Mouse (Mus musculus) G1E (cell line): ENCODE results near the gene Rbck1. TPM values are rescaled to one million over a fixed set of nuclear protein-coding genes. Genes with fewer than 3 reads are reported as not detected.

Source experiments
- ATAC-seq: 2 replicates; pipeline ENCODE4 v1.8.0; 2016; ENCODE audit warnings: mild to moderate bottlenecking; ENCODE audit not compliant: insufficient number of reproducible peaks, poor library complexity, low FRiP score, severe bottlenecking; ENCODE audit errors: extremely low read depth
- DNase-seq: peaks from one replicate; pipeline ENCODE4 v3.0.0; 2012; ENCODE audit warnings: low spot score
- H3K27me3 ChIP-seq: 2 replicates; pipeline ENCODE4 v1.6.1; 2012; ENCODE audit warnings: mild to moderate bottlenecking, low read length, inconsistent platforms; ENCODE audit not compliant: insufficient read depth
- H3K36me3 ChIP-seq: replicated peaks from 2 replicates; pipeline ENCODE3; 2012; ENCODE audit warnings: mild to moderate bottlenecking, inconsistent platforms
- H3K4me1 ChIP-seq: 2 replicates; pipeline ENCODE4 v1.6.1; 2012; ENCODE audit warnings: low read depth, low read length, inconsistent platforms, mixed read lengths; ENCODE audit not compliant: insufficient read depth
- H3K4me3 ChIP-seq: 2 replicates; pipeline ENCODE4 v1.5.1; 2012; ENCODE audit warnings: low read depth, mild to moderate bottlenecking, inconsistent platforms, low read length, moderate library complexity, mixed read lengths
- H3K9me3 ChIP-seq: replicated peaks from 2 replicates; pipeline ENCODE4 v1.6.1; 2012; ENCODE audit warnings: inconsistent platforms
- CTCF ChIP-seq: IDR thresholded peaks from 2 replicates; pipeline ENCODE4 v1.5.1; 2012; ENCODE audit warnings: low read depth, low read length, inconsistent platforms, mixed read lengths
- GATA1 ChIP-seq: IDR thresholded peaks from 2 replicates; pipeline ENCODE4 v1.6.1; 2012; ENCODE audit warnings: borderline replicate concordance, low read length, inconsistent platforms, mixed read lengths
- GATA2 ChIP-seq: IDR thresholded peaks from 2 replicates; pipeline ENCODE4 v1.6.1; 2012; ENCODE audit warnings: low read depth, low read length, inconsistent platforms, borderline replicate concordance
- POLR2AphosphoS5 ChIP-seq: IDR thresholded peaks from 2 replicates; pipeline ENCODE4 v1.6.1; 2012; ENCODE audit warnings: low read depth, low read length, inconsistent platforms; ENCODE audit not compliant: insufficient replicate concordance
- TAL1 ChIP-seq: conservative IDR thresholded peaks from 2 replicates; pipeline ENCODE4 v1.6.1; 2012; ENCODE audit warnings: low read depth, low read length, inconsistent platforms, mixed read lengths
- polyA plus RNA-seq: library from polyadenylated mRNA; stranded (reverse); fragments of >175 nt; gene quantifications from 2 replicates; pipeline ENCODE4 v1.2.3, GENCODE M21; 2012
- total RNA-seq, 2 experiments: library from RNA; stranded (forward) in 1 of 2; stranded (reverse) in 1 of 2; fragments of 200-1000 nt in 1 of 2; fragments of >200 nt in 1 of 2; fragmentation: Nextera tagmentation in 1 of 2; gene quantifications; 2 replicates each; pipeline ENCODE4 v1.2.3; 2014 to 2017

Rbck1 gene
- total and polyA plus RNA-seq, 3 experiments = 59.9 to 232 (median 156) TPM

- H3K4me3 ChIP-seq = no peak overlapping the region
- H3K4me1 ChIP-seq = peaks cover 76% of the 10 kb centered on the region
- no peaks in the 10 kb centered on the region for H3K27me3 ChIP-seq
- DNase-seq (no peak), ATAC-seq (no peak)
- peaks cover 22% of the 10 kb centered on the region for H3K36me3 ChIP-seq
- no peak for TF ChIP-seq GATA2
- no peak for TF ChIP-seq POLR2AphosphoS5
- no peaks in the 10 kb centered on the region for H3K9me3 ChIP-seq
These were observed 12.5 kb upstream of the Rbck1 start for GRCm38 (mm10) chr2:152344909-152345308.

GRCm38 (mm10) chr2:152344361-152344760 lies 11.9 kb upstream of the Rbck1 start:
- H3K9me3 ChIP-seq = no peaks in the 10 kb centered on the region
- TF ChIP-seq GATA1 = no peak
- no peak for TF ChIP-seq POLR2AphosphoS5
- no peak for TF ChIP-seq CTCF
- no peak for TF ChIP-seq TAL1
- TF ChIP-seq GATA2 = no peak
- peak overlapping the region; percentile 82 for H3K4me3 ChIP-seq
- DNase-seq (no peak), ATAC-seq (no peak)
- H3K36me3 ChIP-seq = peaks cover 28% of the 10 kb centered on the region
- no peaks in the 10 kb centered on the region for H3K27me3 ChIP-seq
- H3K4me1 ChIP-seq = peaks cover 74% of the 10 kb centered on the region

- no peaks in the 10 kb centered on the region for H3K9me3 ChIP-seq
These were observed 11.1 kb upstream of the Rbck1 start, which contains the start of gene Trib3 for GRCm38 (mm10) chr2:152343329-152344213. TSS of gene Trib3 (minus strand) at chr2:152344032.

GRCm38 (mm10) chr2:152339631-152340179 lies 7.3 kb upstream of the Rbck1 start:
- Histone ChIP-seq H3K4me3 (no peak overlapping the region), H3K27me3 (no peaks in the 10 kb centered on the region), H3K9me3 (no peaks in the 10 kb centered on the region), H3K36me3 (peaks cover 61% of the 10 kb centered on the region), H3K4me1 (peaks cover 59% of the 10 kb centered on the region)
- no peak for TF ChIP-seq GATA1
- TF ChIP-seq CTCF = no peak
- no peak for TF ChIP-seq GATA2
- no peak for TF ChIP-seq TAL1
- TF ChIP-seq POLR2AphosphoS5 = no peak
- ATAC-seq (no peak), DNase-seq (no peak)

More at GRCm38 (mm10) chr2:152343329-152344213, 11.1 kb upstream of the Rbck1 start, which contains the start of gene Trib3:
- ATAC-seq (peak; percentile 52), DNase-seq (peak; percentile 83)
- TF ChIP-seq CTCF (peak; percentile 14; the same call in 1 of the 2 replicates), GATA2 (no peak), GATA1 (no peak)
- Histone ChIP-seq H3K4me3 (peak within 1 kb of the TSS; percentile 82), H3K27me3 (no peaks in the 10 kb centered on the region), H3K4me1 (peaks cover 67% of the 10 kb centered on the region), H3K36me3 (peaks cover 36% of the 10 kb centered on the region)

GRCm38 (mm10) chr2:152338319-152338718 lies 5.9 kb upstream of the Rbck1 start:
- ATAC-seq = no peak
- peaks cover 61% of the 10 kb centered on the region for H3K36me3 ChIP-seq

GRCm38 (mm10) chr2:152337591-152338212 lies 5.2 kb upstream of the Rbck1 start:
- H3K36me3 ChIP-seq = peaks cover 58% of the 10 kb centered on the region
- ATAC-seq (no peak), DNase-seq (no peak)
- peaks cover 63% of the 10 kb centered on the region for H3K4me1 ChIP-seq
- no peaks in the 10 kb centered on the region for H3K27me3 ChIP-seq
- TF ChIP-seq POLR2AphosphoS5 = no peak
- no peak for TF ChIP-seq GATA2
- no peak for TF ChIP-seq CTCF
- no peak for TF ChIP-seq GATA1
- TF ChIP-seq TAL1 = no peak
- no peak overlapping the region for H3K4me3 ChIP-seq
- no peaks in the 10 kb centered on the region for H3K9me3 ChIP-seq

More at GRCm38 (mm10) chr2:152338319-152338718, 5.9 kb upstream of the Rbck1 start:
- DNase-seq = no peak
- no peak for TF ChIP-seq GATA2
- TF ChIP-seq POLR2AphosphoS5 = no peak
- no peak for TF ChIP-seq GATA1
- TF ChIP-seq TAL1 = no peak
- TF ChIP-seq CTCF = no peak
- H3K27me3 ChIP-seq = no peaks in the 10 kb centered on the region
- H3K4me1 ChIP-seq = peaks cover 63% of the 10 kb centered on the region
- H3K9me3 ChIP-seq = no peaks in the 10 kb centered on the region
- H3K4me3 ChIP-seq = no peak overlapping the region
